Mouse (Mus musculus) neural tube, embryonic 11.5 days (tissue): ENCODE data around the gene Trpv5. TPM values are rescaled to one million over a fixed set of nuclear protein-coding genes. Genes with fewer than 3 reads are reported as not detected.

Source experiments
- ATAC-seq: fragments of 200-750 bp; cut with Nextera tagmentation; 2 replicates; pipeline ENCODE4 v1.8.0; 2017; ENCODE audit warnings: moderate number of reproducible peaks, mild to moderate bottlenecking, moderate TSS enrichment, moderate library complexity; ENCODE audit not compliant: insufficient read depth, low FRiP score, low TSS enrichment
- DNase-seq: peaks from one replicate; pipeline ENCODE4 v3.0.0-alpha.2; 2015; ENCODE audit warnings: low spot score
- H3K27ac ChIP-seq: fragments of 300-500 bp; sonication (generic); 2 replicates; pipeline ENCODE4 v1.5.1; 2014; ENCODE audit warnings: low read depth, mild to moderate bottlenecking, low read length
- H3K27me3 ChIP-seq: fragments of 300-500 bp; sonication (generic); 2 replicates; pipeline ENCODE4 v1.6.1; 2014; ENCODE audit warnings: mild to moderate bottlenecking, low read length, mixed read lengths; ENCODE audit not compliant: control insufficient read depth, insufficient read depth
- H3K36me3 ChIP-seq: fragments of 300-500 bp; sonication (generic); 2 replicates; pipeline ENCODE4 v1.6.1; 2014; ENCODE audit warnings: mild to moderate bottlenecking, low read length, moderate library complexity, mixed read lengths; ENCODE audit not compliant: control insufficient read depth, insufficient read depth
- H3K4me1 ChIP-seq: fragments of 300-500 bp; sonication (generic); 2 replicates; pipeline ENCODE4 v1.6.1; 2014; ENCODE audit warnings: low read length, mixed read lengths; ENCODE audit not compliant: control insufficient read depth, insufficient read depth
- H3K4me2 ChIP-seq: fragments of 300-500 bp; sonication (generic); 2 replicates; pipeline ENCODE4 v1.6.1; 2014; ENCODE audit warnings: low read depth, mild to moderate bottlenecking, moderate library complexity
- H3K4me3 ChIP-seq: fragments of 300-500 bp; sonication (generic); 2 replicates; pipeline ENCODE4 v1.5.1; 2014; ENCODE audit warnings: low read depth, low read length
- H3K9ac ChIP-seq: fragments of 300-500 bp; sonication (generic); 2 replicates; pipeline ENCODE4 v1.6.1; 2014; ENCODE audit warnings: mild to moderate bottlenecking, low read length
- H3K9me3 ChIP-seq: fragments of 300-500 bp; sonication (generic); 2 replicates; pipeline ENCODE4 v1.6.1; 2016; ENCODE audit warnings: low read length; ENCODE audit not compliant: control insufficient read depth
- WGBS: fragments of 180-500 bp; shearing (Covaris S2); extraction: QIAGEN DNeasy Blood & Tissue Kit; methylation state at CpG from one replicate; pipeline ENCODE4 v1.1.7; 2014; 5-methylcytosine and 5-hydroxymethylcytosine counted together
- polyA plus RNA-seq: library from polyadenylated mRNA; unstranded; fragments of >200 nt; fragmentation: Nextera tagmentation; extraction: Ambion mirVana; gene quantifications from 2 replicates; pipeline ENCODE4 v1.2.1, GENCODE M21; 2014

The Trpv5 gene
- polyA plus RNA-seq, 1 experiment from 2014 or later: not detected

- H3K27me3 ChIP-seq: no peaks in the 10 kb centered on the region
- no peak overlapping the region for H3K4me2 ChIP-seq
- no peaks in the 10 kb centered on the region for H3K36me3 ChIP-seq
- no peak overlapping the region for H3K9ac ChIP-seq
- H3K9me3 ChIP-seq: no peaks in the 10 kb centered on the region
- WGBS: 94% methylated on average over 5 of the region's 5 CpGs
- DNase-seq (no peak), ATAC-seq (no peak)
- no peak overlapping the region for H3K27ac ChIP-seq
- no peaks in the 10 kb centered on the region for H3K4me1 ChIP-seq
- H3K4me3 ChIP-seq: no peak overlapping the region
Observed at GRCm38 (mm10) chr6:41653173-41653572, 27.4 kb downstream of the Trpv5 start.

- H3K9ac ChIP-seq: no peak overlapping the region
- no peaks in the 10 kb centered on the region for H3K36me3 ChIP-seq
- H3K4me2 ChIP-seq: no peak overlapping the region
- H3K9me3 ChIP-seq: no peaks in the 10 kb centered on the region
- H3K4me1 ChIP-seq: no peaks in the 10 kb centered on the region
- no peak overlapping the region for H3K4me3 ChIP-seq
- no peaks in the 10 kb centered on the region for H3K27me3 ChIP-seq
- H3K27ac ChIP-seq: no peak overlapping the region
- no peak for ATAC-seq
- DNase-seq: no peak
Observed at GRCm38 (mm10) chr6:41646672-41647071, 33.9 kb downstream of the Trpv5 start.

GRCm38 (mm10) chr6:41646220-41646619 lies 34.3 kb downstream of the Trpv5 start:
- H3K36me3 ChIP-seq: no peaks in the 10 kb centered on the region
- H3K4me2 ChIP-seq: no peak overlapping the region
- H3K4me1 ChIP-seq: no peaks in the 10 kb centered on the region
- DNase-seq: no peak
- no peak overlapping the region for H3K4me3 ChIP-seq
- WGBS: 91% methylated on average over 3 of the region's 3 CpGs
- H3K27ac ChIP-seq: no peak overlapping the region
- H3K9me3 ChIP-seq: no peaks in the 10 kb centered on the region
- H3K27me3 ChIP-seq: no peaks in the 10 kb centered on the region
- ATAC-seq: no peak
- H3K9ac ChIP-seq: no peak overlapping the region

GRCm38 (mm10) chr6:41643227-41643626 lies 37.3 kb downstream of the Trpv5 start:
- ATAC-seq (no peak), DNase-seq (no peak)
- Histone ChIP-seq H3K9ac (no peak overlapping the region), H3K27ac (no peak overlapping the region), H3K36me3 (no peaks in the 10 kb centered on the region), H3K4me2 (no peak overlapping the region), H3K4me3 (no peak overlapping the region), H3K4me1 (no peaks in the 10 kb centered on the region), H3K27me3 (no peaks in the 10 kb centered on the region), H3K9me3 (no peaks in the 10 kb centered on the region)
- WGBS: 88% methylated on average over 3 of the region's 3 CpGs

- Histone ChIP-seq H3K4me3 (no peak overlapping the region), H3K4me2 (no peak overlapping the region), H3K9me3 (no peaks in the 10 kb centered on the region), H3K36me3 (no peaks in the 10 kb centered on the region), H3K27me3 (no peaks in the 10 kb centered on the region), H3K27ac (no peak overlapping the region), H3K4me1 (no peaks in the 10 kb centered on the region), H3K9ac (no peak overlapping the region)
- 87% methylated on average over 4 of the region's 4 CpGs for WGBS
- DNase-seq: no peak
- ATAC-seq: no peak
Observed at GRCm38 (mm10) chr6:41642765-41643164, 37.8 kb downstream of the Trpv5 start.

GRCm38 (mm10) chr6:41641173-41641866 lies 39.2 kb downstream of the Trpv5 start:
- H3K4me3 ChIP-seq: no peak overlapping the region
- ATAC-seq (no peak), DNase-seq (no peak)
- H3K4me2 ChIP-seq: no peak overlapping the region
- no peaks in the 10 kb centered on the region for H3K36me3 ChIP-seq
- H3K9ac ChIP-seq: no peak overlapping the region
- H3K4me1 ChIP-seq: no peaks in the 10 kb centered on the region
- H3K9me3 ChIP-seq: no peaks in the 10 kb centered on the region
- no peaks in the 10 kb centered on the region for H3K27me3 ChIP-seq
- 78% methylated on average over 6 of the region's 6 CpGs for WGBS
- no peak overlapping the region for H3K27ac ChIP-seq

- H3K27me3 ChIP-seq: no peaks in the 10 kb centered on the region
- DNase-seq (no peak), ATAC-seq (no peak)
- H3K4me1 ChIP-seq: no peaks in the 10 kb centered on the region
- 71% methylated on average over 3 of the region's 3 CpGs for WGBS
- H3K36me3 ChIP-seq: no peaks in the 10 kb centered on the region
- H3K4me3 ChIP-seq: no peak overlapping the region
- no peak overlapping the region for H3K9ac ChIP-seq
- H3K4me2 ChIP-seq: no peak overlapping the region
- no peaks in the 10 kb centered on the region for H3K9me3 ChIP-seq
- H3K27ac ChIP-seq: no peak overlapping the region
Observed at GRCm38 (mm10) chr6:41640449-41640848, 40.1 kb downstream of the Trpv5 start.

- H3K9me3 ChIP-seq: no peaks in the 10 kb centered on the region
- no peak overlapping the region for H3K4me3 ChIP-seq
- ATAC-seq (no peak), DNase-seq (no peak)
- no peak overlapping the region for H3K4me2 ChIP-seq
- no peak overlapping the region for H3K9ac ChIP-seq
- no peaks in the 10 kb centered on the region for H3K27me3 ChIP-seq
- H3K36me3 ChIP-seq: no peaks in the 10 kb centered on the region
- no peaks in the 10 kb centered on the region for H3K4me1 ChIP-seq
- WGBS: 76% methylated on average over 6 of the region's 6 CpGs
- no peak overlapping the region for H3K27ac ChIP-seq
Observed at GRCm38 (mm10) chr6:41637927-41638506, 42.6 kb downstream of the Trpv5 start.

- DNase-seq (no peak), ATAC-seq (no peak)
- Histone ChIP-seq H3K4me1 (no peaks in the 10 kb centered on the region), H3K36me3 (no peaks in the 10 kb centered on the region), H3K4me3 (no peak overlapping the region), H3K27me3 (no peaks in the 10 kb centered on the region), H3K9ac (no peak overlapping the region), H3K9me3 (no peaks in the 10 kb centered on the region), H3K4me2 (no peak overlapping the region), H3K27ac (no peak overlapping the region)
- 17% methylated on average over 1 of the region's 1 CpGs for WGBS
Observed at GRCm38 (mm10) chr6:41637393-41637792, 43.2 kb downstream of the Trpv5 start.
